Mouse (Mus musculus): ENCODE results near the gene Mapkapk5. TPM values are rescaled to one million over a fixed set of nuclear protein-coding genes. Genes with fewer than 3 reads are reported as not detected.
A peak's percentile ranks its signal among the peaks of the same experiment; 100 is the strongest.
"Not testable (repeated sequence)": the region's sequence is repeated elsewhere in the genome, so short reads cannot be mapped to it uniquely, and the experiment has no call there.

Gene Mapkapk5
- polyA plus RNA-seq, 1 experiment = 93.5 TPM

DNA sequence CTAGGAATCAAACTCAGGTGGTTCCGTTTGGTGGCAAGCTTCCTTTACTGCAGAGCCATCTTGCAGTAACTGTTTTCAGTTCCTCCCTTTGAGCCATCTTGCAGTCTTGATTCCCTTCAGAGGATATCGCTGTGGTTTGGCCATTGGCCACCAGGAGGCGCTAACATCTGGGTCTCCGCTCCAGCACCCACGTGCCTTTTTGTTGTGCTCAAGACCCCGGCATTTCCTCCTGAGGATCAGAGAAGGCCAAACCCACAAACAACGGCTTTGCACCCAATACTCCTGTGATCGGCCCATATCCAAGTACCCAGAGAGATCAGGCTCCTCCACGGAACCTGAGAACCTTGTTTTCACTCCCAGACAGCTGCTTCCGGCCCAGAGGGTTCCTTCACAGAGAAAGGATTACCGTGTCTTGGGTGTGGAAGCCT, 18.8 kb upstream of the Mapkapk5 start:
- DNase-seq (ENCODE audit: low spot score) = peak; percentile 65

DNA sequence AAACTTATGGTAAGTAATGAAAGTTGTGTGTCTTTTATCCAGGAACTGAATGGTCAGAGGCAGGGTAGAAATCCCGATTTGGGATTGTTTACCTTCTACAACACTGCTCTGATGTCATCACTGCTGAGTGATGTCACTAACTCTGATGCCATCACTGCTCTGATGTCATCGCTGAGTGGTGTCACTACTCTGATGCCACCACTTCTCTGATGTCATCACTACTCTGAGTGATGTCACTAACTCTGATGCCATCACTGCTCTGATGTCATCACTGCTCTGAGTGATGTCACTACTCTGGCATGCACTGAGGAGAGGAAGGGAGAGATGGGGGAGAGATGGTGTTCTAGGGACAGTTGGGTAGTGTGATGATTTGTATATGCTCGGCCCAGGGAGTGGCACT, 16.7 kb upstream of the Mapkapk5 start:
- no peak for DNase-seq (ENCODE audit: low spot score)

DNA sequence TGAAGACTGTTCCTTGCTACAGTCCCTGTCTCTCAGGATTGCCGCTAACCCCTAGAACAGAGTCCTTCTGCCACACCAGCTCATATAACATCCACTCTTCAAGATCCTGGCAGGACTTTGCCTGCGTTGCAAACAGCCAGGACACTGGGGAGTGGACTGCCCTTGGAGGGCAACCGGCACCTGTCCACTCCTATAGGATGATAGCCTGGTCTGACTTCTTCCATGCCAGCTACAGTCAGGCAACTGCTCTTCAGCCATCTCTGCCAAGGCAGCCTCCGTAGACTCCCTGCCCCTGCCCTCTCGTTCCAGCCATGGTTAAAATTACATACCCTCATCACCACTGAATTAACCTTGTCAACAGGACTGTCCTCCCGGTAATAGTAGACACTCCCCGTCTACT, 3.5 kb upstream of the Mapkapk5 start:
- DNase-seq (ENCODE audit: low spot score) = no peak

DNA sequence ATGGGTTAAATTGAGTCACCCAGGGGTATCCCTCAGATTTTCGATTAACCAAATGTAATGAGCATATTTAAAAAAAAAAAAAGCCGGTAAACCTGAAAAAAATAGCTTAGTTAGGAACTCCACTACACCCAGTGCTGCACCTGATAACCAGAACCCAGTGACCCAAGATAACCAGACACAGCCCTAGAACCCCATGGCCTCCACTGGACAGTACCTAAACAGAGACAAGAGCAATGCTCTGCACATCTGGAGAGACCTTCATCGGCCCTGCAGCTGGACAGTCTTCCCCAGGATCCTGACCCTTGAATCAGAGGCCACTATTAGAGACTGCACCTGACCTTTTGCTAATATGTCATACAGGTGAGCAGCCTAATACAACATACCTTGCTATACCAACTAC, 1.4 kb upstream of the Mapkapk5 start:
- no peak for DNase-seq (ENCODE audit: low spot score)

DNA sequence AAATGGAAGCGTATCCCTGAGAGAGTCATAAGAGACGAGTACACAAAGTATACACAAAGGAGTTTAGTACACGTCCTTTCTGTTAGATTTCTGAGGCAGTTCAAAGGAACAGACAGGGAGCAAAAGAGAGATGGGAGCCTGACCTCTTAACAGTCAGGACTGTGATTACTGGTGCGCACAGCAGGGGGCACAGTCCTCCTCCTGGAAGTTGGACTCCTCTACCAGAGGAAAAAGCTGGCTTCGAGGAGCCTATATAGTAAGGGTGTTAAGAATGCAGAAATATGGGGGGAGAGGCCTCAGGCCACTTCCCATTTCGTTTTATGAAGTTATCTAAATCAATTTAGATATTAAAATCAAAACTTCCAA, 808 bp upstream of the Mapkapk5 start:
- DNase-seq (ENCODE audit: low spot score) = no peak

DNA sequence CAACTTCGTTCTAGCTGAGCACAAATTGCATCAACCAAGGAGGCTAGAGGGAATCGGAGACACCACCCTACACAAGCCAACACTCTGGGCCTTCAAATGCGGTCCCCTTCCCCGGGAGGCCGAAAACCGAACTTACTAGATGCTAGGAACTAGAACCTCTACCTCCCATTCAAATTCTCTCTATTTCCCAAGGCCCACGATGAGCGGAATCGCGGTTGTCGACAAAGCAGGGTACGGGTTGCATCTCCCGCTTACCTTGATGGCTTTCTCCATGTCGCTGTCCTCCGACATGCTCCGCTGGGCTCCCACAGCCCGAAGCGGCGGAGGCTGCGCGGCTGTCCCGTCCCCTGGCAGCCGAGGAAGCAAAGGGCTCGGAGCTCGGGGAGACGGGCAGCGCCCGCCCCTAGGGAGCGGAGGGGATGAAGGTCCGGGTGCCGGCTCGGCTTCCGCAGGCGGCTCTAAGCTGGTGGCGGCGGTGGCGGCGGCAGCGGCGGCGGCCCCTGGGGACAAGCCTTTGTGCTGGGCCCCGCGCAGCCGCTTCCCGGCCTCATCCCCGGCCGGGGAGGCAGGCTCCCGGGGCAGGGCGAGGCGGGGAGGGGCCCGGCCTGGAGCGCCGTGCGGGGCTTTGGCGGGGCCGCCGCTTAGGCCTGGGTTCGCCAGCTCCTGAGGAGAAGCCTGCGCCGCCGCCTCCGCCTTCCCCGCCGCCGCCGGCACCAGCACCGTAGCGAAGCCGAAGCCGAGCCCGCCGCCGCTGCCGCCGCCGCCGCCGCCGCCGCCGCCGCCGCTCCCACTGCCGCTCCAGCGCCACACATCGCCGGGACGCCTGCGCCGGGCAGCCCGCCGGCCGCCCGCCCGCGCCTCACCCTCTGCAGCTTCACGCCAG, 554 bp downstream of the Mapkapk5 start, which contains the start of the genes Adam1a and Gm42878:
Gene Adam1a, minus strand, starts transcription at position 573 of the 883 bp plus-strand sequence.
Gene Gm42878, minus strand, starts transcription at position 573 of the 883 bp plus-strand sequence.
- no peak for DNase-seq (ENCODE audit: low spot score)

DNA sequence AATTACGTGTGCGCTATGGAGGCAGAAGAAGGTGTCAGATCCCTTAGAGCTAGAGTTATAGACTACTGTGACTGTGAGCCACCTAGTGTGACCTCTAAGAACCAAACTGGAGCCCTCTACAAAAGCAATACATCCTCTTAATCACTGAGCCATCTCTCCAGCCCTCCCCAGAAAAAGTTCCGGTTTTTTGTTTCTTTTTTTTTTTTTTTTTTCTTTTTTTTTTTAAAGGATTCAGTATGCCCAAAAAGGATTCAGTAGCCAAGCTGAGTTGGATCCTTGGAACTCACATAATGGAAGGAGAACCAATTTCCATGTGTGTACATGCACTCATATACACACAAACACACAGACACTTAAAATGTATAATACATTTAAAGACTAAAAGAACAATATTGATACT, 2.3 kb downstream of the Mapkapk5 start:
- DNase-seq (ENCODE audit: low spot score) = no peak

DNA sequence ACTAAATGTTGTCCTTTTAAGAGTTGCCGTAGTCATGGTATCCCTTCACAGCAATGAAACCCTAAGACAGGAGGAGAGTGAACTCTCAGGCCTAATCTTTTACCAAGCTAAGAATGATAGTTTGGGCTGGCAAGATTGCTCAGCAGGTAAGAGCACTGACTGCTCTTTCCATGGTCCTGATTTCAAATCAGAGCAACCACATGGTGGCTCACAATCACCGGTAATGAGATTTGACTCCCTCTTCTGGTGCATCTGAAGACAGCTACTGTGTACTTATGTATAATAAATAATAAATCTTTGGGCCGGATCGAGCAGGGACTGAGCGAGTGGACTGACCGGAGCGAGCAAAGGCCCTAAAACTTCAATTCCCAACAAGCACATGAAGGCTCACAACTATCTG, 4.5 kb downstream of the Mapkapk5 start:
- DNase-seq (ENCODE audit: low spot score) = no peak

DNA sequence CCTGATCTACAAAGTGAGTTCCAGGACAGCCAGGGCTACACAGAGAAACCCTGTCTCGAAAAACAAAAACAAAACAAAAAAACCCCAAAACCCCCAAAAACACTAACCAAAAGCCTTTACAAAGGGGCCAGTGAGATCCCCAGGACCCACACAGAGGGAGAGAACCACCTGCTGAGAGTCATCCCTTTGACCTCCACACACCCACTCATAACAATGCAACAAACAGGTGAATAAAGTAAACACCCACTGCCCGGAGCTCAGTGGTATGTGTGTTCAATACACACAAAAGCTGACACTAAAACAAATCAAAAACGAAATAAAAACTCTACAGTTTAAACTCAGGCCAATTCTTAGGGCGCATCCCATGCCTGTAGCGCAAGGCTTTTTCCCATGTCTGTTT, 5.6 kb downstream of the Mapkapk5 start:
- DNase-seq (ENCODE audit: low spot score) = no peak

DNA sequence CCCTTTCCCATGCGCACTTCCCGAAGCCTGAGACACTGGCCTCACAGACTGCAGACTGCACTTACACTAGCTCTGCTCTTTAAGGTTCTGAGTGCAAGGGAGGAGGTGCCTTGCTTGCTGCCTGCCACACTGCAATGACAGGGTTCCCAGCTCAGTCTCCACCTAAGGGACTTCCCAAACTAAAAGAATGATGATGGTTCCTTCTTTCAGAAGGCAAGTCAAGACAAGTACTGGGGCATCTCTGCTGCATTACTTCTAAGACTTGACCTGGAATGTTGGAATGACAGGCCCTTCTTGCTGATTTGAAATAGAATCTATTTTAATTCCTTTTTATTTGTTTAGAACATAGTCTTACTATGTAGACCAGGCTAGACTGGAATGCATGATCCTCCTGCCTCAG, 8.1 kb downstream of the Mapkapk5 start:
- no peak for DNase-seq (ENCODE audit: low spot score)

DNA sequence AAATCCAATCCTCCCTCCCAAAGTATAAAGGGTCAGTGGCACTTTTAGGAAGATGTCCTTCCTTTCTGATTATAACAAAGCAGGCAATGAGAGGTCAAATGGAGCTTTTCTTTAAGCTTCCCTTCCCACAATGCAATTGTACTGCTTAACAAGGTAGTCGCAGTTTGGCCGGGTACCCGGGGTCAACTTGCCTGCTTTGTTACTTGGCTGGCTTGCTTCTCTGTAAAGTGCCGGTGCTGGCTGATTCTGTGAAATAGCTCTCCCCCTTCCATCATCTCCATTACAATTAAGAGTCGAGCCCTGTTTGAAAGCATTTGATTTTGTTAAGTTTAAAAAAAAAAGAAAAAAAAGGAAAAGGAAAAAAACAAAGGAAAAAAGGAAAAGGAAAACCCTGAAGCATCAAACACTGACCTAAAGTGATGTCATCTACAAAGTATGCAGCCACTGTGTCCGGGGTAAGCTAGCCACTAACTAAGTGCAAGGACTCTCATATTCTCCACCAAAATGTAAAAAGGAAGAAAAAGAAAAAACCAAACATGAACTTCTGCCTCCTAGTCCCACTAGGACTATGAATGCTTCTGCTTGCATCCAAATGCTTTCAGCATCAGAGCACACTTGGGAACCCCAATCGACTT, 8.7 kb downstream of the Mapkapk5 start:
- DNase-seq (ENCODE audit: low spot score) = no peak

DNA sequence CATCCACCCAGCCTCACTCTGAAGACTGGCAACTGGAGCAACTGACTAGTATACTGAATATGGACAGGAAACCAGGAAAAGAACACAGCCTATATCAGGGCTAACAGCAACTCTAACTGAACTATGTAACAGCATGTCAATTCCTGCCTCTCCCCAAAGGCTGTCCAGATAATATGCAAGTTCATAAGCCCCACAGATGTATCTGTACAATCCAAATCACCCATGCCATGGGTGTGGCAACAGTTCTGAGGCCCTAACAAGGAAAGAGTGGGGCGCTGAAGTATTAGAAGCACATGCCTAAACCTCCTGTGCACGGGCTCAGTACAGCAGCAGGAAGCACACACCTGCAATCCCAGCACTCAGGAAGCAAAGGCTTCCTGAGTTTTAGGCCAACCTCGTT, 10.6 kb downstream of the Mapkapk5 start:
- no peak for DNase-seq (ENCODE audit: low spot score)

DNA sequence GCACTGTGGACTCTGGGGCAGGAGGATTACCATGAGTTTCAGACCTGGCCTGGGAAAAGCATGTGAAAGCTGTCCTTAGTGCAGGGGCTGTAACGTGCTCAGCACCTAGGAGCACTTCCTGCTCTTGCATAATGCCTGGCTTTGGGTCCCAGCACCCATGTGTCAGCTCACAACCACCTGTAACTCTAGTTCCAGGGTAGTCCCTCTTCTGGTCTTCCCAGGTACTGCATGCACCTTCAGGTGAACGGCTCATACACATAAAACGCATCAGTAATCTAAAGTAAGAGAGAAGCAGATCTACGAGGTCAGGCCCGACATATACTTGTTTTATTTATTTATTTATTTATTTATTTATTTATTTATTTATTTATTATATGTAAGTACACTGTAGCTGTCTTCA, 11.2 kb downstream of the Mapkapk5 start:
- no peak for DNase-seq (ENCODE audit: low spot score)

DNA sequence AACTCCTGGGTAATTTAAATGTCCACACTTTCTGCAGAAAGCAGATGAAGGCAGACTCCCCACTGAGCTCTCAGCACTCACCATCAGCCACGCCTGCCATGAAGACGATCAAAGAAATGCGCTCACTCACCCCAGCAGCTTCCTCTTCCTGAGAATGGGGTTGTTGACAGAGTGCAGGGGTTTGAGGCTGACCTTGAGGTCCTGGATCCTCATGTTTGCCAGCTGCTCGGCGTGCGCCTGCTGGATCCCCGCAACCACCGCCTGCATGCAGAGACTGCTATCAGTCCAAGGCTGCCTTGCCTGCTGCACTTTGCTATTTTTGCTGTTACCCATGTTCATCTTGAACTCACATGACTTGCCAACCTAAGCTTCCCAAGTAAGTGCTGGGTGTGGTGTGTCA, 18.7 kb downstream of the Mapkapk5 start:
- DNase-seq (ENCODE audit: low spot score) = no peak

DNA sequence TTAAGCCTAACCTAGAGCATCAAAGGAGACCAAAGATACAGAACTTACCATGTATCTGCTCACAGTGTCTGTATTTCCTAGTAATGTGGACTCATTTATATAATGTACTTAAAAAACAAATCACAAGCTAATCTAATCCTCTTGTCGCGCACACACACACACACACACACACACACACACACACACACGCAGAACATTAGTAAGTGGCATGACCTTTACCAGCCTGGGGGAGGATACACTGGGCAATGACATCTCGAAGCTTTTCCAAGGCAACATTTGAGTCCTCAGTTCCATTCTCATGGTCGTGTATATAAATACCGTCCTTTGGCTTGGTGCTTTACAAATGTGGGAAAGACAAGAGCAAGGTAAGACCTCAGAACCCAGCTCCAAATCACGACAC, 19.2 kb downstream of the Mapkapk5 start:
- no peak for DNase-seq (ENCODE audit: low spot score)

DNA sequence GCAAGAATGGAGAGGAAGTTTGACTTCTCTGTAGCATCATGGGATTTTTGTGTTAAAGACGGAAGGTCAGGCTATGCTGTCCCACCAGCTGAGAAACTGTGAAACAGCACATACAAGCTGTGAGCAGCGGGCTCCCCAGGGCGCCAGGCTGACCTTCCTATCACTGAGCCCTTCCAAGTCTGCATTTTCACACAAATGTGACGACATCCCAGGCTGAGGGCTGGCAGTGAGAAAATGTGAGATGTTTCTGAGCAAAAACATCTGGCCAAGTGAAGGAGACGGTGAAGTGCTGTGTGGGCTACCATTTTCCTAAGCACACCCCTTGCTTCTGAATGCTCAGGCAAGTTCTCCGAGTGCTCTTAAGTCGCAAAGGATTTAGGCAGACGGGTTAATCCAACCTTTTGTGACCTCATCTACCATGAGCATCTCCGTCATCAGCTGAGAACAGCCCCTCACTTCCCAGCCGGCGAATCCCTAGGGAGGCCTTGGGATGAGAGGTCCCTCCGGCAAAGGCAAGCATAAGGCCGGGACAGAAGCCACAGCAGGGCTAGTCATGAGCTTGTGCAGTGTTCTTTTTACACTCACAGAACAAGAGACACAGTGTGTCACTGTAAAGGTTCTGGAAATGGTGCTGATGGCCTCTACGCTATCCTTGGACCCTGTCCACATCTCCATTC, 19.8 kb downstream of the Mapkapk5 start:
- no peak for DNase-seq (ENCODE audit: low spot score)

DNA sequence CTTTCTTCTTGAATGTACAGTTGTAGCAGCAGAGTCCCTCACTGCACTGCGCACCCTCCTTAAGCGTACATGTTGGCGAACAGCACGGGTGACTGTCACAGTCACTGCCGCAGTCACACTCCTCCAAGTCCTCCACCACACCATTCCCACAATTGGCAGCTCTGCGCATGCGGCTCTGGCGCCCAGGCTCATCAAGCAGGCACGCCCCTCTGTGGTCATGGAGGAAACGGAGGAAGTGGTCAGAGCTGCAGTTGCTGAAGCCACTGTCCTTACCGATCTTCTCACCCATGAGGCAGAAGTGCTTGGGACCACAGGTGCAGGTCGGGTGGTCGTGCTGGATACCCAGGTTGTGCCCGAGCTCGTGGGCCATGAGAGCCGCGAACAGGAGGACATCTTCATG, 25.9 kb downstream of the Mapkapk5 start:
- not testable (repeated sequence) for DNase-seq (ENCODE audit: low spot score)

DNA sequence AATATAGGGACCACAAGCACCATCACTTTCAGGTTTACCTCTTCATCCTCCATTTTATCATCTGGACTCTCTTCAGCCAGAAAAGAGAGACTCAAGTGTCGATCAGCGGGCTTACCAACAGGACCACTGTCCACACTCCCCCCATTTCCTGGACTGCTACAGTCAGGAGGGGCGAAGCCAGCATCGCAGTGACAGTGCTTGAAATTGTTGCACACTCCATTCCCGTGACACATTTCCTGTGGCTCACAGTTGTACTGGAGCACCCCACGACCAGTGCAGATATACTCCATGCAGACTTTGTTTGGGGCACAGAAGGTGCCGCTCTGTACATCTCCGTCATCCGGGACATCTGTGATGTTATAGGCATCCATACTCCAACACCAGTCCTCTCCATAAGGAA, 26.7 kb downstream of the Mapkapk5 start:
- no peak for DNase-seq (ENCODE audit: low spot score)

DNA sequence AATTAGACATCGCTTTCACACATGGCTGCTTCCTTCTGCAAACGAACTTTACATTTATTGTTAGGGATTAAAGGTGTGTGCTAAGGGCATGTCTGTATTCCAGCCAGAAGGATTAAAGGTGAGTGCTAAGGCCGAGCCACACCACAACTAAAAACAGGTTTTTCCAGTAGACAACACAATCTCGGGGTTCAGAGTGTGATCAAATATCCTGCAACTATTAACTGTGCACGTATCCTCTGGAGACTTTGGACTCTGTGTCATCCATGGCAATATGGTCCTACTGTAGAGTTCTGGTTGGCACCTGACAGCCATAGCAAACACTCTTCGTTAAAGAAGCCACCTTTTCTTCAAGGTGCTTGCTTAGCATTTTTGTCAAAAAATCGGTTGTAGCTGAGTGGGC, 35.7 kb downstream of the Mapkapk5 start:
- DNase-seq (ENCODE audit: low spot score) = no peak

DNA sequence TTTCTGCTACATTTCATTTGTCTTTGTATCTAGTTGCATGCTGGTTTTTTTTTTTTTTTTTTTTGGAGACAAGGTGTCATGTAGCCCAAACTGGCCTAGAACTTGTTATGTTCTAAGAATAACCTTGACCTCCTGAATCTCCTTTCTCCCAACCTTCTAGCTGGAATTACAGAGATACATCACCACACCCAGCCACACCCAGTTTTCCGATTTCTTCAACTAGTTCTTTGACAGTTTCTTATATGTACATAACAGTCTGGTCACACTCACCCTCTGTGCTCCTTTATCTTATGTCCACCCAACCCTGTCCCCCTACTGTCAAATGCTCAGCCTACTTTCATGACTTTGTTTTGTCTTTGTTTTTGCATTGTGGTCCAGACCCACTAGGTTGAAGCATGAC, 38.9 kb downstream of the Mapkapk5 start:
- no peak for DNase-seq (ENCODE audit: low spot score)

DNA sequence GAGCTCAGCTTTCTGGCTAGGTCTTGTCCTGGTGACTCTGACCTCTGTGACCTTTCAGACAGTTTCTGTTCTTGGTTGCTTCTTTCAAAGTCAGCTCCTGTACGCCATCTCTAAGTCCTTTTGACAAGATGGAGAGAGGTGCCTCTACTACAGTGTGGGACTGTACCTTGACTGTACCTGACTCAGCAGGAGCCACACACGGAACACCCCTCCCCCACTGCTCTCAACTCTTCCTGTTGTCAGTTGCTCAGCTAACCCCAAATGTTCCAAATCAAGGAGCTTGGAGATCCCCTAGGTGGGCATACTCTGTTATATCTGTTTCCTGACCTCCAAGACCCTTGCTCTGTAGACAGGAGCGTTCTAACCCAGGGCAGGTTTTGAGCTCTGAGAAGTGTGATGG, 42.5 kb downstream of the Mapkapk5 start, which contains the start of gene Adam1b:
Gene Adam1b, minus strand, starts transcription at position 205 of the 400 bp plus-strand sequence.
- no peak for DNase-seq (ENCODE audit: low spot score)

DNA sequence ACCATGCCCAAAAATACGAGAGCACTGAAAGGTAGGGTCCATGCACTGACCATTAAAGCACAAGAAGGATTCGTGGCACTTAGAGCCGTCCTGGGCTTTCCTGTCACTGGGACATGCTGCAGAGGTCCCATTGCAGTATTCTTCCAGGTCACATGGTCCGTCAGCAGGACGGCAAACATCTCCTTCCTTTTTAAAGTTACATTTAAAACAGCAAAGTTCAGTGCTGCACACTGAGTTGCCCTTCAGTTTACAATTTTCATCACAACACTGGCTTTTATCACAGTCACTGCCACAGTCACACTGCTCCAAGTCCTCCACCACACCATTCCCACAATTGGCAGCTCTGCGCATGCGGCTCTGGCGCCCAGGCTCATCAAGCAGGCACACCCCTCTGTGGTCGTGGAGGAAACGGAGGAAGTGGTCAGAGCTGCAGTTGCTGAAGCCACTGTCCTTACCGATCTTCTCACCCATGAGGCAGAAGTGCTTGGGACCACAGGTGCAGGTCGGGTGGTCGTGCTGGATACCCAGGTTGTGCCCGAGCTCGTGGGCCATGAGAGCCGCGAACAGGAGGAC, 44.2 kb downstream of the Mapkapk5 start:
- not testable (repeated sequence) for DNase-seq (ENCODE audit: low spot score)

Data from urinary bladder, adult 2 months (tissue).